Mouse (Mus musculus): ENCODE measurements around the gene Phlpp1.

- TF ChIP-seq CTCF (IDR thresholded peaks at IDR 0.05; ENCODE audit: borderline replicate concordance, extremely low read depth, insufficient read depth, insufficient read length) (no peak), POLR2A (IDR thresholded peaks at IDR 0.05; ENCODE audit: borderline replicate concordance, extremely low read depth, insufficient read depth, insufficient read length, poor library complexity, severe bottlenecking) (no peak)
These were observed 13.9 kb downstream of the Phlpp1 start for GRCm38 (mm10) chr1:106185461-106185924.

All from brain, embryonic 14.5 days (tissue).